Mouse (Mus musculus) embryo, embryonic 10 days (tissue): ENCODE data around the gene Gtf2h4.

ENCODE experiments used
- DNase-seq: peaks from one replicate; pipeline ENCODE4 v3.0.0-alpha.2; 2015; ENCODE audit warnings: low spot score

Gtf2h4 gene

DNA sequence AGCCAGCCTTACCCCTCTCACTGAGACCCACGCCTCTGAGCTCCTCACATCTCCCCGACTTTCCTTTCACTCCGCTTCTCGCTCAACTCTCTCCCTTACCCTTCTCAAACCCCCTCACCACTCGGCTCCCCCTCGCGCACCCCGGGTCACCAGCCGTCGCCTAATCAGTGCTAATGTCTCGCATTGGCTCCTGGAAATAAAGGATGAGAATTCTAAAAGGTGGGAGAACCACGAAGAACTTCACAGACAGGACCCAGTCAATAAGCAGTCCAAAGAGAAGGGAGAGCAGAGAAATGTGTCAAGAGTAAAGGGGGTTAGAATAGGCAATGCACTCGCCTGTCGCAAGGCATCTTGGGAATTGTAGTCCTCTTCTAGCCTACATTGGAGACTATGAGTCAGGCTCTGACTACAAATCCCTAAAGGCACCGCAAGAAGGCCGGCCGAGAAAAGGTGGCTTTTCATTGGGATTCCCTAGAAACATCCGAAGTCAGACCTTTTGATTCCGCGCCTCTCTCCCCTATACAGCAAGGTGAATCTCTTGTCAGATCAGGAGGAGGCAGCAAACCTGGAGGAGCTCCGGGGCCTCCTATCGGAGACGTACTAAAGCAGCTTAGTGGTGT, at the start of gene Gtf2h4:
Gene Gtf2h4, minus strand, starts transcription at position 324 of the 620 bp plus-strand sequence.
- peak; percentile 98 for DNase-seq

DNA sequence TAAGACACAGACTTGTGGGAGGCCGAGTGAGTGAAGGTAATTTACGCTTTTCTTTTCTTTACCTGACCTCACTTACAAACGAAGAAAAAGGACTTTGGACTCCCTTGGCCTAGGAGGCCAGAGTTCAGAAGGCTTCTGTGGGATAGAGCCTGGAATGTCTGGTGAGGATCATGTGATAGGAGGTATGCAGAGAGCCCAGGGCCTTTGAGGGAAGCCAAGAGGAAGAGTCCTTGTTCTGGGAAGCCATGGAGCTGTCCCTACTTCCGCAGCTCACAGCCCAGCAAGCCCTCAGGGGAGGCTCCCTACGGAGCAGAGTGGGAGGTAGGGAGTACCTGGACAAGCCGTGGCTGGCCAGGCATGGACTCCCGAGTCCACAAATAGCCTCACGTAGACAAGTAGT, 48.1 kb upstream of the Gtf2h4 start:
- no peak for DNase-seq

DNA sequence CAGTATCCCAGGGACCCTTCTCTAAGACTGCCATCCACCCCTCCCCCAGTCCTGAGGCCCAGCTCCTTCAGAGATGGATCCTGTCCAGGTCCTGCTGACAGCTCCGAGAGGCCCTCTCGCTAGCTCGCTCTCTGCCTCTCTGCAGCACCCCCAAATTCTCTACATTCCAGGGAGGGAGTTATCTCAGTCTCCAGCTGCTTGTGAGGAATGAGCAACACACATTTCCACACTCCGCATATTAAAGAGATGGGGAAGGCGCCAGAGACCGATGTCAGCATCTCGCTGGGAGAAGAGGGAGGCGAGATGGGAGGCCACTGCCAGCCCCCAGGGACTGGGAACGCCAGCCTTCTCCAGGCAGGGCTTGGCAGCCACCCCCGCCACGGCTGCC, 46.8 kb upstream of the Gtf2h4 start:
- DNase-seq, result peak; percentile 36

DNA sequence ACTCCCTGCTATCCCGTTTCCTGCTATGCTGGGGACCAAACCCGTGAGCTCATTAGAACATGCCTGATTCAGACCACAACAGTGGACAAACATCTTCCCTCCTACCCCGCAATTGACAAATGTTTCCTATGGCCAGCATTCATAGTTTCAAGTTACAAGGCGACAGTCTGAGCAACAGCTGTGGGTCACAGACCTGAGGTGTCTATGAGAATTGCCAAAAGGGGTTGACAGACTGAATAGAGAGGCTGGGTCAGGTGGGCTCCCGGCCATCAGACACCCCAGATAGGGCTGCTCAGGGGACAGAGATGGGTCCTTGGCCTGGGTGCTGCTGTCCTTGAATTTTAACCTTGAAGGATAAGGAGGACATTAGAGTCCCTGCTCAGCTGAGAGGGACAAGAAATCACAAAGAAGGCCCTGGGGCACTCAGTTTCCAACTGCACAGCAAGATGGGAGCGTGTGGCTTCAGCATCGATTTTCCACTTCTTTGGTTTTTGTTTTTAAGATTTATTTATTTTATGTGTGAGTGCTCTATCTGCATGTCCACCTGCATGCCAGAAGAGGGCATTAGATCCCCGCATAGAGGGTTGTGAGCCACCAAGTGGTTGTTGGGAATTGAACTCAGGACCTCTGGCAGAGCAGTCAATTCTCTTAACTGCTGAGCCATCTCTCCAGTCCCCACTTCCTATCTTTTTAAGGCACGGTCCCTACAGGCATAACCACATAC, 46.2 kb upstream of the Gtf2h4 start:
- DNase-seq, result peak; percentile 7

DNA sequence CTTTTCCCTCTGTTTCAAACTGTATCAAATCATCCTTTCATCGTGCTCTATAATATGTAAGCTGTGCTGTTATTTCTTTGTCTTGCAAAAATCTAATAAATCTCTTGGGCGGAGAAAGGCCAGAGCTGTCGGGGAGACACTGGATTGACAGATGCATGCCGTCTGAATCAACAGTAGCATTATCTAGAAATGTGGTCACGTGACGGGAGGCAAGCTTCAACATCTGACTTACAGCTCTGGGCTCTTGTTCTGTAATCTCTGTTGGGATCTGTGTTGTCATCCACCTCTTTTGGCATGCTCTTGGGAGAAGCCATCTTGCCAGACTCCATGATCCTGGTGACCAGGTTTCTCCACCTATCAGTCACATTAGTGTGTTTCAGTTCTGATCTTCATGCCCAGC, 43.5 kb upstream of the Gtf2h4 start:
- no peak for DNase-seq

DNA sequence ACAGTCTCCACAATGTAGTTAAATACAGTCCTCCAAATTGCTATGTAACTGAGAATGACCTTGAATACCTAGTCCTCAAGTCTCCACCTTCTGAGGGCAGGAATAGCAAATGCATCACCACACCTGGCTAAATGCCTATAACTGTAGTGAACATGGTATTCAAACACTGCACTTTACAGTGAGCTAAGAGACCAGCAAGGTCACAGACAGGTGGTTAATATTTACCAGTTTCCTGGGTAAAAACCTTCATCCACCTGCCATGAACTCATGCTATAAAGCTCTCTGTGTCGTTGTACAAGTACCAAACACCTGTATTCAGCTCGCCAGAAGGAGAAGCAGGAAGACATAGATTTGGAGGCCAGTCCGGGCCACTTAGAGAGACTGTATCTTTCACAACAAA, 42.6 kb upstream of the Gtf2h4 start:
- no peak for DNase-seq

DNA sequence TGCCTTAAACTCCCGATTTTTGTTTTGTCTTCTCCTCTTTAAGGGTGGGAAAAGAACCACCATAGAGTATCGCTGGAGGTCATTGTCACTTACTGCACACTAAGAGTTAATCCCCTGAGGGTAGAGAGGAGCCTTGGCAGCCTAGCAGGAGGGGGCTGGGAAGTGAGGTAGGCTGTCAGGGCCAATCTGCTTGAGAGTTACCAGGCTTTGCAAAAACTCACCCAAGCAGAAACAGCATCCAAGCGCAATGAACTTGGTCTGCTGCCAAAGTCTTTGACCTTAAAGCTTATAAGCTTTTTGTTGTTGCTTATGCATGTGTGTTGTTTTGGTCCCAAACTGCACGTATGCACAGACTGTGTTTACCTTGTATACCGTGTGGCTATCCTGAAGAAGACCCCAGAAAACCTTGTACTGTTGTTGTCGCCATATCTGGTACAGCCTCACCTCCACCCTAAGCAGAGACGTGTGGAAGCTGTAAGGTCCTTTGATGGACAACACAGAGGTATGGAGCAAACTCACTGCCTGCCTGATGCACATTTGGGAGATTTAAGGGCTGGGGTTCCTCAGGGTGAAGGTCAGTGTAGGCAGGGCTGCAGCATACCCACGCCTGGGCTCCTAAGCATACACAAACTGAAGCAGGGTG, 37.3 kb upstream of the Gtf2h4 start:
- DNase-seq, result peak; percentile 68

DNA sequence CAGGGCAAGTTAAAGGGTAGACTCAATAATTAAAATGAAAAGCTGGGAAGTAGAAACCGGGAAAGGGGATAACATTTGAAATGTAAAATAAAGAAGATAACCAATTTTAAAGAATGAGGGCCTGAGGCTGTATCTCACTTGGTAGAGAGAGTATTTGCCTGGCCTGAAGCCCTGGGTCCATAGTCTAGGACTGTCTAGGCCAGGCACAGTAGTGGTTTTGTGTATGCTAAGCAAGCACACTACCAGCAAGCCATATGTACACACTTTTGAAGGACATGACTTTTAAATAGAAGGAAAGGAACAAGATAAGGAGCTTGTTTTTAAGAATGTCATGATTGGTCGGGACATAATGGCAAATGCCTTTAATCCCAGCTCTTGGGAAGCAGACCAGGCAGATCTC, 35.1 kb upstream of the Gtf2h4 start:
- no peak for DNase-seq

DNA sequence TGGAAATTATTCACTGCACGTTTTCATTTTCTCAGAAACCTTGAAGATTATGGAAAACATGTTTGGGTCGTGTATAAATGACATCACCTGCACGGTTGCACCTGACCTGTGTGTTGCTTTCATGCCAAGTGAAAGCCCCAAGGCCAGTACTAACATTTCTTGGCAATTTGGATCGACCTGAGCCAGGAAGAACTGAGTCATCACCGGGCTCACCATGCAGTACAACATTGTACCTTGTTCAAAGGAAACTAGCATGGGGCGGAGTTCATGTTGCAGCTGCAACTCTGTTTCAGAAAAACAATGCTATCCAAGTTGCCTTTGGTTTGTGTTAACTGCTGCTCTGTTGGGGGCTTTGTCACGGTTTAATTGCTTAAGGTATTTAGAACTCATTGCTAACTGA, 34.4 kb upstream of the Gtf2h4 start:
- DNase-seq, result no peak

DNA sequence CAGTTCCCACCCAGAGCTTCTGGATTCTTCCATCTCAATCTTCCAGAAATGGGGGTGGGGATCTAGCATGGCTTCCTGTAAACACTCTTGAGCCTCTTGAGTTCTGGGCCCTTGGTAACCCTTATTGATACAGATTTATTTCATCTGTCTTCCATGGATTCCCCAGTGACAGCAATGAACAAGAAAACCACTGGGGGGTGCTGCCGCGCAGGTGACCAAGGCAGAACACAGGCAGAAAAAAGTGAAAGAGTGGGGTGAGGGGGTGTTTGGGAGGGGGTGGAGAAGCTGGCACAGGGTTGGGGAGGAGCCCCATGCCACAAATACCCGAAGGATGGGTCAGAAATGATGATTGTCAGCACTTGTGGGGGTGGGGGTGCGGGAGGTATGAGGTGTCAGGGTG, 32.3 kb upstream of the Gtf2h4 start:
- no peak for DNase-seq

DNA sequence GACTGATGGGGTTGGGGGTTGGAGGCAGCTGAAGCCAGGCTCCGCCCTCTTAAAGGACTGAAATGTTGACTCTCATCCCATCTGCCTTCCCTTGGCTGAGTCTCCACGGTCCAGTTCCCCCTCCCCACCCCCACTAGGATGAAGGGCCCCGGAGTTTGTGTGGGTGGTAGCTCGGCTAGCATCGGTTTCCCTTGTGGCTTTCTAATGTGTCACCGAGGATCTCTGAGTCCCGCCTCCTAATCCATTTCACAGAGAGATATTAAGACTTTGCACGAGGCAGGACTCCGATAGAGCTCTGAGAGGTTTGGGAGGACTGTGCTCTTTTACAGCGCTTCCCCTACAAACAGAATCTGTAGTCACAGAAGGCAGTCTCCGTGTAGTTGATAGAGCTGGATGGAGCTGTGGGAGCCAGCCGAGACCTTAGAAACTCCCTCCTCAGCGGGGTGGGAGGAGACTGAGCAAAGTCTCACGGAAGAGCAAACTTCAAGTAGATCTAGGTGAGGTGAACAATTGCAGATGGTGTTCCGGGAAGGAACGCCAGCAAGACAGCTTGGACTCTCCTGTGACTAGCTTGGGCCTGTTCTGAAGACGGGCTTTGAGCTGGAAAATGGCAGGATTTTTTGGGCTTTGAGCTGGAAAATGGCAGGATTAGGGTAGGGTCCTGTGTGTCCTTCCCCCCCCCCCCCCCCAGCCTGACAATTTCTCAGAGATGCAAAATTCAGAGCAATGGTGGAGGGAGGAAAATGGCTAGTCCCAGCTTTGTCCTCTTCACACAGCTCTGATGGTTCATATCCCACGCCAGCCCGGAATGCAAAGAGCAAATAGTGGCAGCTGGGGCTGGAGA, 31.3 kb upstream of the Gtf2h4 start, which contains the start of gene Ddr1:
Gene Ddr1, minus strand, starts transcription at position 1 of the 844 bp plus-strand sequence.
- DNase-seq, result peak; percentile 84

DNA sequence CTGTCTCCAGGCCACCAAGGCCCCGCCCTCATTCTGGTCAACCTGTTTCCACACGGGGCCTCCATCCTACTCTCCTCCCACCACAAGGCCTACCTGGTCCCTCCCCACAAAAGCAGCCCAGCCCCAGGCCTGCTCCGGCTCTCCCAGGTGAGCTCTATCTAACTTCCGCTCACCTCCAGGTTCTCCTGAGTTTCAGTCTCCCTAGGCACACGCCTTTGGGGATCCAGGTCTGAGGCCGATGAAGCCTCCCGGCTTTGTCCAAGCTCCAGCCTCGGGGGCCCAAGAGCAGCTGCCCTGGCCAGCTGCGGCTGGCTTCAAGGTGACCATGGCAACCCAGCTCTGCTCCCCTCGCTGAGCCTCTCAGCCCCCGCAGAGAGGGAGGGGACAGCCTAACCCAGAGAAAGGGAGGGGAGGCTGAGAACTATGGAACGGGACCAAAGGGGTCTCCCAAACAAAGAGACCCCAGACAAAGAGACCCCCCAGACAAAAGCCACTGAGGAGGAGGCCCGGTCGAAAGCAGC, 30.3 kb upstream of the Gtf2h4 start:
- peak; percentile 91 for DNase-seq

DNA sequence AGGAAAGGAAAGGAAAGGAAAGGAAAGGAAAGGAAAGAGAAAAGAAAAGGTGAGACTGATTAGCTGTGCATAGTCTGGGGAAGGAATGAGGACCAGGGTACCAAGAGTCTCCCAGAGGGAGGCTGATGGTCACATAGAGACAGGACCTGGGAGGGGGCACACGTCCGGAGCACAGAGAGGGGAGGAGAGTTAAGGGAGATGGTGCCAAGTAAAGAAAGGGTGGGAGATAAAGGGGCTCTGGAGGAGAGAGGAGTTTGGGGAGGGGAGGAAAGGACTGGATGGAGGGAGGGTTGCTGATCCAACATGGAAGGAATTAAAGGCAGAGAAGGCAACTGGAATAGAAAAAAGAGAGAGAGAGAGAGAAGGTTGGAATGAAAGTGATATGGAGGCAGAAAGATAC, 29.5 kb upstream of the Gtf2h4 start:
- no peak for DNase-seq

DNA sequence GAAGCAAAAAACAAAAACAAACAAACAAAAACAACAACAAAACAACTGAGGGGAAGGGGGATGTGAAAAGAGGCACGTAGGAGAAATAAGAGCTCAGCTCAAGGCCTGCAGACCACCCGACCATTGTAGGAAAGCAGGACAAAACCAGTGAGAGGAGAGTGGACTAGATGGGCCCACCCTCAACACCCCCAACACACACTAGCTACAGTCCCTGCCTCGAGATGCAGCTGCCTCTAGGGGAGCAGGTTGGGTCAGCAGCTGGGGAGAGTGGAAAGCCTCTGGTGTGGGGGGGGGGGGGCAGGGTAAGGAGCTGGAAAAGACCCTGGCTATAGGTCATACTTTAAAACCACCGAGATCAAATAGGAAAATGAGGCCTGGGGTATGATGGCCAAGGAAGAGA, 29.1 kb upstream of the Gtf2h4 start:
- no peak for DNase-seq

DNA sequence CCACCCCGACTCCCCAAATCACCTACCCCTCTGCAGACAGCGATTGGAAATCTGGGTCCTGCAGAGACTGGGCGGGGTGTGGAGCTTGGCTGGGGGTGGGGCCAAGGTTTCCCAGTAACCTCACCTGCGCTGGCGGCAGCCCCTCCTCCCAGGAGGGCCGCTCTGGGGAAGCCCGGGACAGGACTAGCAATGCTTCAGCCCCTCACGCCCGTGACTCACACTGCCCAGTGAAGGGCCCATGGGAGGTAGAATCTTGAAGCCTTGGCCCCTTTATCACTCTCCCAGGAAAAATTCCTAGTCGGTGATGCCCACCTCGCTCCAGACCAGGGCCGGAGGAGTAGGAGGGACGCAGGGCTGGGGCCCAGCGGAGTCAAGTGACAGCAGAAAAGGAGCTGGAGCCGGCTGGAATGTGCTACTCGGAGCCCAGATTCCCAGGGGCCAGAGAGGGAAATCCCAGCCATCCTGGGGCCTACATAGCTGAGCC, 28.5 kb upstream of the Gtf2h4 start:
- peak; percentile 59 for DNase-seq

DNA sequence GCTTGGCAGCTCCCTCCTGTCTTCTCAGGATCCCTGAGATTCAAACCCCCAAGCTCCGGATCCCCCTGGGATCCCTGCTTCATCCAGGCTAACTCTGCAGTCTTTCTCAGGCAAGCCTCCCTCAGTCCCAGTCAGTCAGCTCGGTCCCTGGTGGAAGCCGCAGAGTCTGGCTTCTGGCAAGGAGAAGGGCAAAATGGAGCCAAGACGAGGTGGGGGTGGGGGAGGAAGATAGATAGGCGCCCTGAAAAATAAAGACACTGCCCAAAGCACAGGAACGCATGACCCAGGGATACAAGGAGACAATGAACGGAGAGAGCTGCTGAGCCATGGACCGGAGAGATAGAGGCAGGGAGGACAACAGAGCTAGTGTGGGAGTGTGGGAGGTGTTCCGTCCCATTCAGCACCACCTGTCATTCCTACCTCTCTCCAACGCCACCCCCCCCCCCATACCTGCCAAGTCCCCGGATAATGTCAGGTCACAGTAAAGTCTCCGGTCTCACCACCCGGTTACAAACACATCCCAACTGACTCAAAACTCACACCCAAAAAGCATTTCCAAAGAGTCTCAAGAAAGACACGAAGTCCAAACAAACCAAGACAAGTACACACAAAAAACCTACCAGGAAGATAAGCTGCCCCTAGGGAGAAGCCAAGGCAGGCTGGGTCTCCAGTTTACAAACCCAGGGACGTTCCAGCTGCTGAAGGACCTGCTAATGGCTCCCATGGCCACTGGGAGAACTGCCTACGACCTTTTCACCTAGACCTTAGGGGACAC, 27.9 kb upstream of the Gtf2h4 start:
- DNase-seq, result no peak

DNA sequence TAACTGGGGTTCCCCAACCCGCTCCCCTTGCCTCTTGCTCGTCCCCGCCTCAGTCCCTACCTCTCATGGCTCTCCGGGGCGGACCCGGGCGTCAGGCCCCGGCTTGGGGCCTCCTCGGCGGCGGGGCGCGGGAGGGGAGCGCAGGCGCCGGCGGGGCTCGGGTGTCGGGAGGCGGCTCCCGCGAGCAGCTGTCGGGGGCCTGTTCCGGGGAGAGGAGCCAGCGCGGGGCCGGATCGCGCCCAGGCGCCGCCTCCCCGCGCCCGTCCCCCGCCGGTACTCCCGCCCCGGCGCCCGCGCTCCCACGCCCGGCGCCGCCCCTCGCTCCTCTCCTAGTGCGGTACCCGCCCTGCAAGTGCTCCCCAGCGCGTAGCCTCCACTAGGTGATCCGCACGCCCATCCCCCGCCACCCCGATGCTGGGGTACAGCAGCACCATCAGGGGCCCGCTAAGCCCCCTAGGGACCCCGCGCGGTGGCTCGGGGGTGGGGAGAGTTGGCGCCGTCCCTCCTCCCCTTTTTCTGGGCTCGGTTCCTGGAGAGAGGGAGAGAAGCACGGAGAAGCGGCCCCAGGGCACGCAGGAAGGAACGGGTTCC, 26.9 kb upstream of the Gtf2h4 start:
- DNase-seq, result peak; percentile 62

DNA sequence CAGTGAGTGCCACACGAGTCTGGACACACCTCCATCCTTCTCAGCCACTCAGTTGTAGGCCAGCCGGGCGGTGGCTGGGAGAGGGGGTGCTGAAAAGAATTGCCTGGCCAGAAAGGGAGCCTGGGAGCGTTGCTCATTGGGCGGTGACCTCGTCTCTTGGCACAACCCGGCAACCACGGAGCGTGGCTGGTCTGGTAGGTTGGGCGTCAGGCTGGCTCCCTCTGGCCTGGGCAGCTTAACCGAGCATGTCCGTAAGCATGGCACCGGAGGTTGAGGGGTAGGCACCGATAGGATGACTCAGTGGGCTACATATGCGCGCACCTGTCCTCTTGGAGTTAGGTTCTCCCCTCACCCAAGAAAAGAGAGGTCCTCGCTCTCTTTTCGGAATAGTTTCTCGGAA, 26.4 kb upstream of the Gtf2h4 start:
- peak; percentile 53 for DNase-seq

DNA sequence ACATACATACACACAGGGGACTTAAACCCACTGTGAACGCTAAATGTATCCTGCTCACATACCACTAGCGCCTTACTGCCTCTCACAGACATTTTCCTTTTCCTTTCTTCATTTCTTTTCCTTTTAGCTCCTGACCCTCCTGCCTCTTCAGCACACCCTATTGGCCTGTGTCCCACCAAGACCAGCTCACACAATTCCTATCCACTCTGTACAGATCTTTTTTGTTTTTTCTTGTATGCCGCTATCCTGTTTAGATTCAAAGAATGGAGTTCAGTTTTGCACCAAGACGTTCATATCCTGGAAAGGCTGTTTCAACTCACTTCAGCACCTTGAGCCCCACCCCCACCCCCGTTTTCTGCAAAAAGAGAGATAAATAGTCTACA, 25.0 kb upstream of the Gtf2h4 start:
- DNase-seq, result no peak

DNA sequence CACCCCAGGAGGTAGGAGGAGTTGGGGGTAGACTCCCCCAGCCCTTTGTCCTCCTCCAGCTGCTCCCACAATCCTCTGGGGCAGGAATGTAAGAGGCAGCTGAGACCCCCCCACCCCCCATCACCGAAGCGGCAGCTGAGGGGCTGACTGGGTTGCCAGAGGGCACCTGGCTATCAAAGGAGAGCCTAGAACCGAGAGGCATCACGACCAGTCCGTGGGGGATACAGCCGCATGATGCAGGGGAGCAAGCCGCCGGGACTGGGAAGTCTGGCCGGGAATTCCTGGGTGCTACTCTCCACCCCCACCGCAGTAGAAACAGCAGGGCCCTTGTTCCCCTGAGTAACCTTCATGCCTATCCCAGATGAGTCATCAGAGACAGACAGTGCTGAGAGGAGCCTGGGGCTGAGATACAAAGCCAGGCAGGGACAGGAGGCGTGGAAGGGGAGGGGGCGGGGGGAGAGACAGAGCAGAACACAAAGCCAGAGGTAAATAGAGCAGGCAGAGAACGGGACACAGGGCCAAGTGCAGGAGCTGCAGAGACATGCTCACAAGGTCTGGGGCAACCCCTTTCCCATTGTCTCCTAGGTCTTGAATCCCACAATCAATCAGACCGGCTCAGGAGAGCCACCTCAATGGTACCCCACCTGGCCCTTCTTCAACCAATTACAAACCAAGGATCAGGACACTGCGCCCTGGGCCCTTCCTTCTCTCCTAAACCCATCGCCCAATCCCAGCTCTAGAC, 24.4 kb upstream of the Gtf2h4 start:
- peak; percentile 62 for DNase-seq
